Mouse (Mus musculus) heart, postnatal 0 days (tissue): Measurements from ENCODE around the gene Mbd4.

Source experiments
- CTCF ChIP-seq: IDR thresholded peaks from 2 replicates; pipeline ENCODE4 v1.5.1; 2016; ENCODE audit warnings: antibody characterized with exemption, control low read depth, low read depth
- EP300 ChIP-seq: IDR thresholded peaks from 2 replicates; pipeline ENCODE4 v1.6.1; 2016; ENCODE audit warnings: antibody characterized with exemption, low read depth

GRCm38 (mm10) chr6:115878694-115879093 is 25.5 kb upstream of the Mbd4 start:
- TF ChIP-seq CTCF, result no peak
- no peak for TF ChIP-seq EP300
